Mouse (Mus musculus): ENCODE data around the gene Mpst. TPM values are rescaled to one million over a fixed set of nuclear protein-coding genes. Genes with fewer than 3 reads are reported as not detected.

Mpst gene
- polyA plus RNA-seq, 1 experiment from 2014 or later, result 3.2 TPM

GRCm38 (mm10) chr15:78405098-78405497 is 1.1 kb upstream of the Mpst start:
- 51% methylated on average over 11 of the region's 11 CpGs for WGBS
- Histone ChIP-seq H3K9ac (replicated peaks) (peak overlapping the region; percentile 76), H3K27ac (replicated peaks) (peak overlapping the region; percentile 93), H3K4me2 (peak overlapping the region; percentile 73), H3K36me3 (no peaks in the 10 kb centered on the region), H3K4me3 (replicated peaks) (peak overlapping the region; percentile 69), H3K27me3 (replicated peaks) (peaks cover 20% of the 10 kb centered on the region), H3K9me3 (replicated peaks) (no peaks in the 10 kb centered on the region), H3K4me1 (peaks cover 66% of the 10 kb centered on the region)
- ATAC-seq (ENCODE audit: low FRiP score), result no peak; the same call in 1 of the 2 replicates

GRCm38 (mm10) chr15:78405517-78406211 is 552 bp upstream of the Mpst start, which contains the start of gene Tst:
Gene Tst, minus strand, starts transcription at chr15:78405907.
- H3K27me3 ChIP-seq (replicated peaks), result peaks cover 26% of the 10 kb centered on the region
- H3K4me2 ChIP-seq, result peak within 1 kb of the TSS; percentile 73
- H3K36me3 ChIP-seq, result no peaks in the 10 kb centered on the region
- H3K4me3 ChIP-seq (replicated peaks), result peak within 1 kb of the TSS; percentile 69
- H3K4me1 ChIP-seq, result peaks cover 70% of the 10 kb centered on the region
- 1% methylated on average over 34 of the region's 34 CpGs for WGBS
- no peaks in the 10 kb centered on the region for H3K9me3 ChIP-seq (replicated peaks)
- peak; percentile 71 for ATAC-seq (ENCODE audit: low FRiP score)
- peak within 1 kb of the TSS; percentile 93 for H3K27ac ChIP-seq (replicated peaks)
- peak within 1 kb of the TSS; percentile 76 for H3K9ac ChIP-seq (replicated peaks)

GRCm38 (mm10) chr15:78409570-78410052 is 3.4 kb downstream of the Mpst start:
- H3K4me2 ChIP-seq, result peak overlapping the region; percentile 52
- peaks cover 40% of the 10 kb centered on the region for H3K27me3 ChIP-seq (replicated peaks)
- H3K36me3 ChIP-seq, result no peaks in the 10 kb centered on the region; the same call in 1 of the 2 replicates
- H3K4me1 ChIP-seq, result peaks cover 39% of the 10 kb centered on the region
- H3K9ac ChIP-seq (replicated peaks), result no peak overlapping the region
- 11% methylated on average over 12 of the region's 12 CpGs for WGBS
- no peak for ATAC-seq (ENCODE audit: low FRiP score)
- H3K27ac ChIP-seq (replicated peaks), result no peak overlapping the region
- peak overlapping the region; percentile 26 for H3K4me3 ChIP-seq (replicated peaks)
- H3K9me3 ChIP-seq (replicated peaks), result no peaks in the 10 kb centered on the region

- no peaks in the 10 kb centered on the region; the same call in 1 of the 2 replicates for H3K36me3 ChIP-seq
- H3K9ac ChIP-seq (replicated peaks), result no peak overlapping the region
- H3K4me2 ChIP-seq, result no peak overlapping the region
- 93% methylated on average over 14 of the region's 14 CpGs for WGBS
- peaks cover 19% of the 10 kb centered on the region for H3K4me1 ChIP-seq
- H3K4me3 ChIP-seq (replicated peaks), result no peak overlapping the region
- peaks cover 38% of the 10 kb centered on the region for H3K27me3 ChIP-seq (replicated peaks)
- no peak for ATAC-seq (ENCODE audit: low FRiP score)
- no peaks in the 10 kb centered on the region for H3K9me3 ChIP-seq (replicated peaks)
- no peak overlapping the region for H3K27ac ChIP-seq (replicated peaks)
Measured at GRCm38 (mm10) chr15:78413083-78413718, 7.0 kb downstream of the Mpst start.

GRCm38 (mm10) chr15:78413719-78414117 is 7.5 kb downstream of the Mpst start:
- no peaks in the 10 kb centered on the region for H3K9me3 ChIP-seq (replicated peaks)
- H3K9ac ChIP-seq (replicated peaks), result no peak overlapping the region
- H3K4me3 ChIP-seq (replicated peaks), result no peak overlapping the region
- 29% methylated on average over 1 of the region's 1 CpGs for WGBS
- peaks cover 19% of the 10 kb centered on the region for H3K4me1 ChIP-seq
- no peak overlapping the region for H3K27ac ChIP-seq (replicated peaks)
- no peak overlapping the region for H3K4me2 ChIP-seq
- ATAC-seq (ENCODE audit: low FRiP score), result no peak
- H3K27me3 ChIP-seq (replicated peaks), result peaks cover 33% of the 10 kb centered on the region
- no peaks in the 10 kb centered on the region; the same call in 1 of the 2 replicates for H3K36me3 ChIP-seq

- Histone ChIP-seq H3K4me1 (peaks cover 19% of the 10 kb centered on the region), H3K4me3 (replicated peaks) (no peak overlapping the region), H3K27ac (replicated peaks) (no peak overlapping the region), H3K4me2 (no peak overlapping the region), H3K9ac (replicated peaks) (no peak overlapping the region), H3K9me3 (replicated peaks) (no peaks in the 10 kb centered on the region), H3K27me3 (replicated peaks) (peaks cover 29% of the 10 kb centered on the region), H3K36me3 (no peaks in the 10 kb centered on the region; the same call in 1 of the 2 replicates)
- ATAC-seq (ENCODE audit: low FRiP score), result no peak
- 91% methylated on average over 8 of the region's 8 CpGs for WGBS
Measured at GRCm38 (mm10) chr15:78414157-78414556, 7.9 kb downstream of the Mpst start.

- Histone ChIP-seq H3K27me3 (replicated peaks) (peaks cover 2% of the 10 kb centered on the region; the same call in 1 of the 2 replicates), H3K9me3 (replicated peaks) (no peaks in the 10 kb centered on the region), H3K36me3 (no peaks in the 10 kb centered on the region; the same call in 1 of the 2 replicates), H3K4me2 (no peak overlapping the region), H3K27ac (replicated peaks) (no peak overlapping the region), H3K9ac (replicated peaks) (no peak overlapping the region), H3K4me3 (replicated peaks) (no peak overlapping the region), H3K4me1 (peaks cover 7% of the 10 kb centered on the region)
- no peak for ATAC-seq (ENCODE audit: low FRiP score)
- WGBS, result 29% methylated on average over 4 of the region's 4 CpGs
Measured at GRCm38 (mm10) chr15:78416937-78417336, 10.7 kb downstream of the Mpst start.

GRCm38 (mm10) chr15:78420395-78420794 is 14.2 kb downstream of the Mpst start:
- Histone ChIP-seq H3K4me2 (no peak overlapping the region), H3K27me3 (replicated peaks) (no peaks in the 10 kb centered on the region), H3K4me3 (replicated peaks) (no peak overlapping the region), H3K27ac (replicated peaks) (no peak overlapping the region), H3K9me3 (replicated peaks) (no peaks in the 10 kb centered on the region), H3K36me3 (no peaks in the 10 kb centered on the region), H3K4me1 (peaks cover 11% of the 10 kb centered on the region), H3K9ac (replicated peaks) (no peak overlapping the region)
- 85% methylated on average over 13 of the region's 13 CpGs for WGBS
- no peak for ATAC-seq (ENCODE audit: low FRiP score)

- Histone ChIP-seq H3K4me2 (peak overlapping the region; percentile 23; the same call in 1 of the 2 replicates), H3K27me3 (replicated peaks) (no peaks in the 10 kb centered on the region), H3K36me3 (no peaks in the 10 kb centered on the region), H3K27ac (replicated peaks) (no peak overlapping the region), H3K9me3 (replicated peaks) (no peaks in the 10 kb centered on the region), H3K4me3 (replicated peaks) (no peak overlapping the region), H3K4me1 (peaks cover 4% of the 10 kb centered on the region), H3K9ac (replicated peaks) (no peak overlapping the region)
- 20% methylated on average over 16 of the region's 16 CpGs for WGBS
- ATAC-seq (ENCODE audit: low FRiP score), result 0 out of 2 replicates have a peak, but pooled peaks have one; percentile 65
Measured at GRCm38 (mm10) chr15:78422046-78422956, 16.1 kb downstream of the Mpst start.

GRCm38 (mm10) chr15:78424507-78424906 is 18.3 kb downstream of the Mpst start:
- no peaks in the 10 kb centered on the region for H3K9me3 ChIP-seq (replicated peaks)
- ATAC-seq (ENCODE audit: low FRiP score), result no peak
- no peaks in the 10 kb centered on the region for H3K36me3 ChIP-seq
- no peak overlapping the region for H3K27ac ChIP-seq (replicated peaks)
- 29% methylated on average over 11 of the region's 11 CpGs for WGBS
- H3K27me3 ChIP-seq (replicated peaks), result no peaks in the 10 kb centered on the region
- no peak overlapping the region for H3K4me2 ChIP-seq
- H3K4me1 ChIP-seq, result peaks cover 16% of the 10 kb centered on the region
- H3K4me3 ChIP-seq (replicated peaks), result no peak overlapping the region
- no peak overlapping the region for H3K9ac ChIP-seq (replicated peaks)

GRCm38 (mm10) chr15:78425230-78425629 is 19.0 kb downstream of the Mpst start:
- no peaks in the 10 kb centered on the region for H3K36me3 ChIP-seq
- H3K9me3 ChIP-seq (replicated peaks), result no peaks in the 10 kb centered on the region
- H3K27ac ChIP-seq (replicated peaks), result no peak overlapping the region
- WGBS, result 66% methylated on average over 4 of the region's 4 CpGs
- no peak for ATAC-seq (ENCODE audit: low FRiP score)
- H3K27me3 ChIP-seq (replicated peaks), result no peaks in the 10 kb centered on the region
- H3K4me2 ChIP-seq, result no peak overlapping the region
- H3K4me3 ChIP-seq (replicated peaks), result no peak overlapping the region
- H3K4me1 ChIP-seq, result peaks cover 23% of the 10 kb centered on the region
- no peak overlapping the region for H3K9ac ChIP-seq (replicated peaks)

All from neural tube, embryonic 15.5 days (tissue).